ENCODE assay signal across 23 mouse cellular contexts in genomic region chr5:134397434-134398163, GRCm38 (mm10). TPM values are rescaled to one million over a fixed set of nuclear protein-coding genes. Genes with fewer than 3 reads are reported as not detected.
A peak's percentile ranks its signal among the peaks of the same experiment; 100 is the strongest.
DNase-seq lines count a peak whose midpoint lies in the region; ATAC-seq and TF ChIP-seq lines count a peak whose summit lies in the region.
"Had no signal": no experiment of that assay in that cellular context is flagged by ENCODE, and none has a peak within 500 bp of the region (broad histone marks: within the 10 kb centered on the region; RNA-seq: fewer than 3 reads in every experiment).

No protein-coding gene starts in this region.

- no peak overlapping the region for H3K4me2 ChIP-seq in heart, embryonic 13.5 days
- H3K4me2 ChIP-seq in intestine, embryonic 15.5 days (replicated peaks) = no peak overlapping the region
- no peak overlapping the region for H3K4me2 ChIP-seq in limb, embryonic 15.5 days
- H3K4me2 ChIP-seq: embryonic facial prominence, embryonic 15.5 days; hindbrain, embryonic 13.5 days; kidney, embryonic 15.5 days; midbrain, embryonic 12.5 days; neural tube, embryonic 13.5 days had no signal

- no peak for ATAC-seq in heart, embryonic 13.5 days (ENCODE audit: extremely low read depth, insufficient number of reproducible peaks, low FRiP score, low TSS enrichment)
- peak; percentile 85 for ATAC-seq in intestine, embryonic 15.5 days
- no peak for ATAC-seq in limb, embryonic 15.5 days (ENCODE audit: insufficient number of reproducible peaks, low FRiP score, low TSS enrichment, low read depth)
- ATAC-seq: inflammation-experienced regulatory T-cells, adult 6 months; liver, postnatal 0 days had no signal

- peak overlapping the region; percentile 92 for H3K27ac ChIP-seq in heart, embryonic 13.5 days (replicated peaks)
- peak overlapping the region; percentile 39; the same call in 1 of the 2 replicates for H3K27ac ChIP-seq in bone marrow, adult 2 months (ENCODE audit: control insufficient read depth, insufficient read depth, low read depth, low read length, poor library complexity)
- peak overlapping the region; percentile 48 for H3K27ac ChIP-seq in intestine, embryonic 15.5 days
- H3K27ac ChIP-seq in limb, embryonic 15.5 days = peak overlapping the region; percentile 52; the same call in 1 of the 2 replicates
- H3K27ac ChIP-seq: heart, adult 2 months; hindbrain, embryonic 13.5 days; midbrain, embryonic 12.5 days; neural tube, embryonic 13.5 days had no signal

- peaks cover 95% of the 10 kb centered on the region for H3K36me3 ChIP-seq in heart, embryonic 13.5 days
- peaks cover 29% of the 10 kb centered on the region for H3K36me3 ChIP-seq in intestine, embryonic 15.5 days
- H3K36me3 ChIP-seq in limb, embryonic 15.5 days = peaks cover 83% of the 10 kb centered on the region

- TF ChIP-seq CTCF in bone marrow, adult 2 months (IDR thresholded peaks at IDR 0.05; ENCODE audit: control insufficient read depth, insufficient read depth, low read length) = no peak

- WGBS in heart, embryonic 13.5 days = 82% methylated on average over 15 of the region's 15 CpGs
- 88% methylated on average over 15 of the region's 15 CpGs for WGBS in bone marrow, adult 2 months
- 65% methylated on average over 15 of the region's 15 CpGs for WGBS in intestine, embryonic 15.5 days
- WGBS in limb, embryonic 15.5 days = 87% methylated on average over 15 of the region's 15 CpGs

- H3K9ac ChIP-seq in heart, embryonic 13.5 days = 0 out of 2 replicates have a peak overlapping the region, but pooled peaks have one; percentile 16
- H3K9ac ChIP-seq in intestine, embryonic 15.5 days = no peak overlapping the region
- H3K9ac ChIP-seq in limb, embryonic 15.5 days = no peak overlapping the region
- H3K9ac ChIP-seq: embryonic facial prominence, embryonic 15.5 days; hindbrain, embryonic 13.5 days; kidney, embryonic 15.5 days; liver, postnatal 0 days; midbrain, embryonic 12.5 days; neural tube, embryonic 13.5 days had no signal

- H3K9me3 ChIP-seq in heart, embryonic 13.5 days = no peaks in the 10 kb centered on the region
- H3K9me3 ChIP-seq in intestine, embryonic 15.5 days = no peaks in the 10 kb centered on the region
- no peaks in the 10 kb centered on the region for H3K9me3 ChIP-seq in limb, embryonic 15.5 days
- H3K9me3 ChIP-seq: embryonic facial prominence, embryonic 15.5 days; hindbrain, embryonic 13.5 days; kidney, embryonic 15.5 days; midbrain, embryonic 12.5 days; neural tube, embryonic 13.5 days had no signal

- peaks cover 50% of the 10 kb centered on the region for H3K4me1 ChIP-seq in heart, embryonic 13.5 days
- peaks cover 3% of the 10 kb centered on the region; the same call in 1 of the 2 replicates for H3K4me1 ChIP-seq in bone marrow, adult 2 months (ENCODE audit: control insufficient read depth, insufficient read depth, low read length)
- H3K4me1 ChIP-seq in intestine, embryonic 15.5 days (replicated peaks) = peaks cover 21% of the 10 kb centered on the region; the same call in 1 of the 2 replicates
- H3K4me1 ChIP-seq in limb, embryonic 15.5 days = peaks cover 25% of the 10 kb centered on the region
- H3K4me1 ChIP-seq: midbrain, embryonic 12.5 days; neural tube, embryonic 13.5 days had no signal

- DNase-seq in heart, adult 18-20 months = no peak
- DNase-seq in spleen, postnatal 36 days (ENCODE audit: low spot score in 2 of 2) = no peak
- DNase-seq in thymus, postnatal 4 days = no peak
- DNase-seq: adrenal gland, adult 2 months; cerebellum, postnatal 10 days; gastrocnemius, postnatal 10 days; heart, adult 2 months; kidney, postnatal 4 days; liver, postnatal 0 days; lung, postnatal 10 days; right cerebral cortex, postnatal 14 days; spleen, adult 18-20 months; thymus, postnatal 36 days had no signal

- no peak overlapping the region for H3K4me3 ChIP-seq in heart, embryonic 13.5 days
- no peak overlapping the region for H3K4me3 ChIP-seq in bone marrow, adult 2 months (replicated peaks; ENCODE audit: control insufficient read depth, low read depth, low read length)
- H3K4me3 ChIP-seq in intestine, embryonic 15.5 days (replicated peaks) = no peak overlapping the region
- no peak overlapping the region for H3K4me3 ChIP-seq in limb, embryonic 15.5 days
- H3K4me3 ChIP-seq: embryonic facial prominence, embryonic 15.5 days; heart, adult 2 months; hindbrain, embryonic 13.5 days; kidney, embryonic 15.5 days; midbrain, embryonic 12.5 days; neural tube, embryonic 13.5 days had no signal

- TF ChIP-seq POLR2A in bone marrow, adult 2 months (IDR thresholded peaks at IDR 0.05; ENCODE audit: borderline replicate concordance, control insufficient read depth, low read depth, low read length) = no peak

- no peaks in the 10 kb centered on the region for H3K27me3 ChIP-seq in heart, embryonic 13.5 days (replicated peaks)
- H3K27me3 ChIP-seq in intestine, embryonic 15.5 days (replicated peaks) = no peaks in the 10 kb centered on the region
- H3K27me3 ChIP-seq in limb, embryonic 15.5 days = no peaks in the 10 kb centered on the region
- H3K27me3 ChIP-seq: embryonic facial prominence, embryonic 15.5 days; hindbrain, embryonic 13.5 days; kidney, embryonic 15.5 days; midbrain, embryonic 12.5 days; neural tube, embryonic 13.5 days had no signal

RNA-seq across cellular contexts. Expression of gene Gtf2ird1, which starts 58.9 kb away (rescaled TPM):
- 53.4 and 56.5 TPM in 2 replicates for polyA plus RNA-seq in heart, embryonic 13.5 days (2015; fragmentation: Nextera tagmentation; extraction: Ambion mirVana)
- total RNA-seq in heart, adult 18-20 months (2021) = 10 to 100 TPM; 18.2 to 20.5 TPM
- 11.2 and 13.1 TPM in 2 replicates for polyA plus RNA-seq in bone marrow, adult 2 months (2011; ENCODE audit: insufficient read depth, insufficient read length, low replicate concordance, missing spikeins)
- 81.6 and 84.4 TPM in 2 replicates for polyA plus RNA-seq in intestine, embryonic 15.5 days (2015; fragmentation: Nextera tagmentation; extraction: Ambion mirVana)
- 93.5 and 102 TPM in 2 replicates for polyA plus RNA-seq in limb, embryonic 15.5 days (2015; fragmentation: Nextera tagmentation; extraction: Ambion mirVana)

Comparison
In these comparisons a context has a peak if more than half of its experiments do, and no peak if none do; other contexts are left out.
1. H3K27ac ChIP-seq: peak in every context shown above with its lines; median percentile 92 in heart, embryonic 13.5 days; 52 in limb, embryonic 15.5 days; 48 in intestine, embryonic 15.5 days; 39 in bone marrow, adult 2 months.